Mouse (Mus musculus) left cerebral cortex, postnatal 25 days (tissue): ENCODE results near the gene Wdr5. TPM values are rescaled to one million over a fixed set of nuclear protein-coding genes. Genes with fewer than 3 reads are reported as not detected.
A peak's percentile ranks its signal among the peaks of the same experiment; 100 is the strongest.

Source experiments
- DNase-seq, 2 experiments: peaks; one replicate each; pipeline ENCODE4 v3.0.0; 2022; ENCODE audit warnings: low spot score in 2 of 2, mixed read lengths in 1 of 2
- intact Hi-C: fragments of 180-260 bp; cut with DNase I; formaldehyde crosslinking; loops from one replicate; pipeline ENCODE4 v1.15.1; 2025
- total RNA-seq, 2 experiments: library from RNA; stranded (reverse); gene quantifications; 2 replicates each; pipeline ENCODE4 v1.2.3; 2021

The Wdr5 gene
- 10 to 100 TPM; 25.8 to 28.4 TPM for total RNA-seq

DNA sequence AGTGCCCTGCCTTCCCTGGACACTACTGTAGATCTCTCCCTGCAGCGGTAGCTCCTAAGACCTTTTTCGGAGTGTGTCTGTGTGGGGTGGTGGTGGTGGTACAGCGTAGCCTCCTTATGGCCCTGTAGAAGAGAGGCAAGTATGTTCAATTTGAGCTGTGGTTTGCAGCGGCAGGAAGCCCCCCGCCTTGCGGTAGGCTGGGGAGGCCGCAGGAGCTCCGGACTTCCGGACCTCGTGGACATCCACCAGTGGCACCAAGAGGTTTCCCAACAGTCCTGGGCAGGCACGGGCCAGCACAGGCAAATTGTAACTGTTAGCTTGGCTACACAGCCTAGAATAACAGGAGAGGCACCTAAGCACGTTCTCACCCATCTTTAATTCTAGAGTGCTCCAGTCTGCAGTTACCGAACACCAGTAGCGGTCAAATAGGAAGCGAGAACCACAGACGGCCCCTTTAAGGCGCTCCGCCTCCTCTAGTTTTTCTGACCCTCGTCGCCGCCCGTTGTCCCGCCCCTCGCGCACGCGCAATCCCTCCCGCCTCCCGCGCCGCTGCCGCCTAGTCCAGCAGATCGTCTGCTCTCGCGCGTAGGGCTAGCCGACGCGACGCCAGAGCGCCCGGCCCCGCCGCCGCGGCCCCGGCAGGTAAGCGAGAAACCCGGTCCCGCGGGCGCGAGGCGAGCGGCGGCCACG is at the start of gene Wdr5:
Wdr5 (plus strand) TSS at position 519 of the 690 bp plus-strand sequence.
- DNase-seq: peak; percentile 94 to 97
- intact Hi-C loops: loop anchor here (2.0 to 5.0 kb wide), 3 partner anchors 40 to 232 kb away; partner anchors contain the start of gene Brd3os

- no peak for DNase-seq
- intact Hi-C loops: no loop called here
These were observed 45.5 kb upstream of the Wdr5 start for GRCm38 (mm10) chr2:27469292-27469990.

GRCm38 (mm10) chr2:27469991-27470355 is 45.0 kb upstream of the Wdr5 start:
- intact Hi-C loops: no loop called here
- no peak for DNase-seq

DNA sequence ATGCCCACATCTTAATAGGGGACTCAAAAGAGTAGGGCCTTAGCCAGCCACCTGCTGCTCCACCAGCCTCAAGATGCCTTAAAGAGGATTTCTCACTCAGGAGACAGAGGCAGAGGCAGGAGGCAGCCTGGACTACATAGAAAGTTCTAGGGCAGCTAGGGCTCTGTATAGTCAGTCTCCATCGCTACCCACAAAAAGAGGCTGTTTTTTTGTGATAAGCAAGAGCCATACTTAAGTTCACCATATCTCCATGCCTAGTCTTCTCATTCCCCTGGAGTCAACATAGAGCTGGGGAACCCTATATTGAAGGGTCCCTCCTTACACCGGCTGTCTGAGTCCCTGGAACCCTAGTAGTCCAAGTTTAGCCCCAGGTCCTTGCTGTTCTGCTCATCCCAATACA is 44.4 kb upstream of the Wdr5 start:
- DNase-seq: no peak
- intact Hi-C loops: no loop called here

DNA sequence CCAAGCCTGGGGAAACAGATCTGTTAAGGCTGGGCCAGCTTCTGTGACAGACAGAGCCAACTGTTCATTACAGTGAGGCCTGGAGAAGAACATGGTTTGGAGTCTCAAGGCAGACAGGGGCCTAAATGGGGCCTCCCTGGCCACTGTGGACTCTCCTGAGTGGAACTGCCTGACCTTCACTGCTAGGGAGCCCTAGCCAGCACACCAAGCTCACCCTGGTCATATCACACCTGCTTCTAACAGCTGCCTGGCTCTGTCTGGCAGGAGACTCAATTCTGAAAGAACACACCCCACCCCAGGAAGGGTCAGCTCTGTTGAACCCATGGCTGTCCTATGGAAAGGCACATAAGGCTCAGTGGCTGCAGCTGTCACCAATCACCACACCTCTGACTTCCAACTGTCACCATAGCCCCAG is 43.8 kb upstream of the Wdr5 start:
- intact Hi-C loops: no loop called here
- DNase-seq: no peak

DNA sequence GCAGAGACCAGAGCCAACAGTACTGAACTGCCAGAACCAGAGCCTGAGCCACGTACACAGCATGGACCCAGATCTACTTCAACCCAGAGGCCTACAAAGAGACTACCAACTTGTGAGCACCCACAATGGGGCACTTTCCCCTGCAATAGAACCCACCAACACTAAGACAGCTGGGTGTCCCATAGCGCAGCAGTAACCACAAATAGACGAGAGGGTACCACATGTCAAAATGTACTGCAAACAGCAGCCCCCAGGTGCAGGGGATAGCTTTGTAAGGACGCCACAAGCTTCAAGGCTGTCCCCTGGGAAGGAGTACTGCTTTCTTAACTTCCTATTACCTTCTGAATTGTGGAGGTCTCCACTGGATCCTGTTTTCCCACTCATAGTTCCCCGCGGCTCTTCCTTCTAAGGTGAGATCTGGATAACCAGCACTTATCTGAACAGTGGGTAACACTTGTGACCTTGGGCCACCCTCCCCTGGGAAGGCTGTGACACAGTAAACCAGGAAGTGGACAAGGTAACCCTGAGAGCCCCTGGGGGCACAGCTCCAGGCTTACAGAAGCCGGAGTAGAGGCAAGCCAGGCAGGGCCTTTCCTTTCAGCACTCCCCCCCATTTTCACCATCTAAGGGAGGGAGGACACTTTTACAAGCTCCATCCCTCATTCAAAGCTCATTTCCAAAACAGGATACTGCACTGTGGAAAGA is 41.7 kb upstream of the Wdr5 start:
- no peak for DNase-seq
- intact Hi-C loops: no loop called here

- DNase-seq: no peak
- intact Hi-C loops: loop anchor here (2.0 kb wide), 2 partner anchors 31 to 41 kb away; partner anchors contain the start of genes Brd3os and Wdr5
These were observed 41.0 kb upstream of the Wdr5 start for GRCm38 (mm10) chr2:27473911-27474310.

DNA sequence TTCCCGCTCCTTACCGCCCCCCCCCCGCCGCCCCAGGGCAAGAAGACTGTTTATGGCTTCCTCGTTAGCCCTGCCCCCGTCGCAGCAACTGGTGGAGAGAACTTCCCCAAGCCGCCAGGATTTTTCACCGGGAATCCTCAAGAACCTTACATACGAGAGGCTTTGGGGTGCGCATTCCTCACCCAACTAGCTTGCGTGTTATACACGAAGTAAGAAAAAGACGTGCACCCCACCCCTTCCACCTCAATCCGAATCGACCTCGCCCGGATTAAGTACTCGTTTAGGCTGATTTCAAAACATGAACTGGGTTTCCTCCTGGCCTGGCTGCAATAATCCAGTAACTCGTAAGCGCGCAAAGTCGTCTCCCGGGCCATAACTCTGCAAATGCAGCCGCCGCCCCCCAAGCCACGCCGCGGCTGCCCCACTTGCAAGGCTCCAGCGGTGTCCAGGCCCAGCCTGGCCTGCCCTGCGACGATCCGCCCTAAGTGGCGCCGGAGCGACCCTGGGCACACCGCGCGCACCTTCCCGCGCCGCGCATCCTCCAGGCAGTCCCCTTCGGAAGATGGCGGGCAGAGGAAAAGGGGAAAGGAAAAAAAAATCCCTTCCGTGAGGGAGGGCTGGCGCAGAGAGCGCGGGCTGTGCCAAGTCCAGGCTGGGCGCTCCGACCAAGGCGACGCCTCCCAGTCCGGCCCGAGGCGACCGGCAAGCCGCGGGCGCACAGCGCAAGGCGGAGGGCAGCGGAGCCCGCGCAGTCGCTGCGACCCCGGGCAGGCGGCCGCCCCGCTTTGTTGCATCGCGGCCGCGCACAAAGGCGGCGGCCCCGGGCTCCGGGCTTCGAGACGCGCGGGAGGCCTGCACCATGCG is 40.1 kb upstream of the Wdr5 start:
- peak in 1 of 2 experiments; percentile 16 for DNase-seq
- intact Hi-C loops: loop anchor here (2.0 kb wide), 2 partner anchors 32 to 40 kb away; partner anchors contain the start of genes Brd3os and Wdr5

DNA sequence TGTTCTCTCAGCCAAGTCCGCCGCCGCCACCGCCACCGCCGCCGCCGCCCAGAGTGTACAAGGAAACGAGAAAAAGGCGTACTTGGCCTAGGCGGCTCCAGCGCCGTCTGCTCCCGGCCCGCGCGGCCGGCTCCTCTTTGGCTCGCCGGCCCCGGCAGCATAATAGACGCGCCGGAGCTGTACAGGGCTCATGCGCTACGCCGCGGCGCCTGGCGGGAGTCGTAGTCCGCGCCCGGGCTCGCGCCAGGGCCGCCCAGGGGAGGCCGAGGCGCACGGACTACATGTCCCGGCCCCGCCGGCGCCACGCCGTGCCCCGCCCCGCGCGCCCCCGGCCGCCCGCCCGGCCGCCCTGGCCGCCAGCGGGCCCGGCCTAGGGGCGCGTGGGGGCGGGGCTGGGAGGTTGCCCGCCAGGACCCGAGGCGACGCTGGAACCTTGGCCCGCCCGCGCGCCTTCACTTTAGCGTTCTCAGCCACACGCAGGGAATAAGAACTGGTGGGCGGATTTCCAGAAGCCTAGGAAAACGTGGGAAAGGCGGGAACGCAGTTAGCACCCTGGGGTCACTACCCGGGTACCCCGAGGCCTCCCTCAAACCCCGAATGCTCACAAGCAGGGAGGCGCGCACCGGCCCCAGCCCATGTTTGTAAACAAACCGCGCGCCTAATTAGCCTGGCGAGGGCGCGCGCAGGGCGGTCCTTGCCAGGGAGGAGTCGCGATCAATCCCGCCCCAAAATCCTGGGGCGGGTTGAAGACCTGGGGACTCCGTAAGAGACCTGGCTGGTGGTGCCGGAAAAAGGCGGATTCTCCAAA is 39.3 kb upstream of the Wdr5 start:
- DNase-seq: peak; percentile 94 to 95
- intact Hi-C loops: loop anchor here (2.0 kb wide), 2 partner anchors 33 to 39 kb away; partner anchors contain the start of genes Brd3os and Wdr5

DNA sequence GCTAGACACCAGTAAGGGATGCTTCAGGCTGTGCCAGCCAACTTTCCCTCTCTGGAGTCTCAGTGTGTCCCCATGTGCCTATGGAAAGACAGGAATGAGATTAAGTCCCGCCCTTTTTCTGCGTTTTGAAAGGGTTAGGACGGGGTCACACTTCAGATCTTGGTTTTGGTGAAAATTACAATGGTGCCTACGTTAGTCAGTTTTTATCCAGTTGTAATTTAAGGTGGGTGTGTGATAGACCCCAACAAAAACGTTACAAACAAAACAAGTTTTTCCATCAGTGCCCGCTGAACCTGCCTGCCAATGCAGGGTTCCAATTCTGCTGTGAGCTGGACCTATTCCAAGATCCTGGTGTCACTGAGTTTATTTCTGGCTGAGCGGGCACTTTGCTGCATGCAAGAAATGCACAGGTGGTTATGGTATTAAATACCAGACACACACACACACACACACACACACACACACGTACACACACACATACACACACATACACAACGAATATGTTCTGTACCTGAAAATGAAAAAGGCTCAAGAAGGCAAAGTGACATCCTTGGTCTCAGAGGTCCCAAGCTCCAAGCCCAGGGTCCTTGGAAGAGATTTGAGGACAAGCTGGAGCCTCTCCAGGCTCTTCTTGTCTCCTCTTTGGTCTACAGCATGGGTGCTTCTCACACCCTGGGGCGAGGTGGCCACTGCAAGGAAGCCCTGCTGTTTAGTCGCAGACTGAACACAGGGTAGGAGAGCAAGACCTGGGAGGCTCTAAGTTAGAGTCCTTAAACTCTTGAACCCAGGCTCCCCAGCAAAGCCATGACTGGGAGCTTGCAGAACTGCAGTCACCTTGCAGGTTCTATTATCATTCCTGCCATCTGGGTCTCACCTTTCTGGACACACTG is 38.4 kb upstream of the Wdr5 start:
- DNase-seq: peak in 1 of 2 experiments; percentile 42
- intact Hi-C loops: no loop called here

DNA sequence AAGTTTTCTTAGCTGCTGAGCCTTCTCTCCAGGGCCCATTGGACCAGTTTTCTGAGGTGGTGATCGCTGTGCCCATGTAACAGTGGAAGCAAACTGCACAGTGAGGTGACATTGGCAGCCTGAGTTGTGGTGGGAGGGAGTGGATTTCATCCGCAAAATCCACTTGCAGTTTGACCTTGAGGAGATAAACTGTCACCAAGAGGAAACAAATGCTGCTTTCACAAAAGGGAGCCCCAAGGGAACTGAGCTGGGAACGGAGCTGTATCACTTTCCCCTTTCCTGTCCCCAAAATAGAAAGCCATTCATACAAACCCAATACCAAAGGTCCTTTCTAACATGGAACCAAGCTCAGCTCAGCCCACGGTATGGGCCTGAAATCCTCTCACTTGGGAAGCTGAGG is 35.1 kb upstream of the Wdr5 start:
- intact Hi-C loops: no loop called here
- DNase-seq: no peak

- intact Hi-C loops: no loop called here
- no peak for DNase-seq
These were observed 34.6 kb upstream of the Wdr5 start for GRCm38 (mm10) chr2:27480367-27480766.

GRCm38 (mm10) chr2:27482265-27482861 is 32.6 kb upstream of the Wdr5 start:
- intact Hi-C loops: no loop called here
- no peak for DNase-seq

- intact Hi-C loops: no loop called here
These were observed 28.2 kb upstream of the Wdr5 start for GRCm38 (mm10) chr2:27486725-27487124.

DNA sequence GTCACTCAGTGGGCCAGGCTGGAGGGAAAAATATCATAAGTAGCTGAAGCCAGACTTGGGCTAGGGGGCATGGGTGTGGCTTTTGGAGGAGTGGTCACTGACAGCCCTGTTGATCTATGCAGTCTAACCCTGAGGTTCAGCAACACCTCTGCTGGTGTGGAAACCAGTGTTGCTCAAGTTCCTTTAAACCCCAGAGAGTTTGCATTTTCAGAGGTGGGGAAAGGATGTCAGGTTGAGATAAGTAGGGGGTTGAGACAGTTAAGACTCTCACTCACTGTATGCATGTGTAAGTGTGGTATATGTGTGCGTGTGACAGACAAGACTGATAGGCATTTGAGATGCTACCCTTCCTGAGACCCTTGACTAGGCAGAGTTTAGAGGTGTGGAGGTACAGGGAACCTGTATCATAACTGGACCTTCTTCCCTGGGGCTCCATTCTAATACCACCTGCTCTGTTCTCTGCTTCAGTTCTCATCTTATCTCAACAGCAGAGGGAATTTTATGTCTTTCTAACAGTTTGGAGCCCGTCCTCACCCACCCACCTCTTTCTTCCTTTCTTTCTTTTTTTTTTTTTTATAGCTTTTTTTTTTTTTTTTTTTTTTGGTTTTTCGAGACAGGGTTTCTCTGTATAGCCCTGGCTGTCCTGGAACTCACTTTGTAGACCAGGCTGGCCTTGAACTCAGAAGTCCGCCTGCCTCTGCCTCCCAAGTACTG is 27.5 kb upstream of the Wdr5 start:
- intact Hi-C loops: no loop called here
- no peak for DNase-seq

More at GRCm38 (mm10) chr2:27486725-27487124, 28.2 kb upstream of the Wdr5 start:
- DNase-seq: no peak

DNA sequence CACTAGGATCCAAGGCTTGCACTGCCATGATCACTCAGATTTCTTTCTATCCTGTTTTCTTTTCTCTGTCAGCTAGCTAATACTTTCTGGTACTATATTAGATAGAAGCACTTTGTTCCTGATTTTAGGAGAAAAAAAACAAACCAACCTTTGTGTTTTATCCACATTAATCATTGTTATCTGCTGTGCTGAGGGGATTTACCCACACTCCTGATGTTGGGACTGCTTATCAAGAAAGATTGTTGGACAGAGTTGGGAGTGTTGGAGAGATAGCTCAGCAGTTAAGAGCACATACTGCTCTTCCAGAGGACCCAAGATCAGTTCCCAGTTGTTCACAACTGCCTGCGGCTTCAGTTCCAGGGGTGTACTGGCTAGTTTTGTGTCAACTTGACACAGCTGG is 26.6 kb upstream of the Wdr5 start:
- intact Hi-C loops: no loop called here

DNA sequence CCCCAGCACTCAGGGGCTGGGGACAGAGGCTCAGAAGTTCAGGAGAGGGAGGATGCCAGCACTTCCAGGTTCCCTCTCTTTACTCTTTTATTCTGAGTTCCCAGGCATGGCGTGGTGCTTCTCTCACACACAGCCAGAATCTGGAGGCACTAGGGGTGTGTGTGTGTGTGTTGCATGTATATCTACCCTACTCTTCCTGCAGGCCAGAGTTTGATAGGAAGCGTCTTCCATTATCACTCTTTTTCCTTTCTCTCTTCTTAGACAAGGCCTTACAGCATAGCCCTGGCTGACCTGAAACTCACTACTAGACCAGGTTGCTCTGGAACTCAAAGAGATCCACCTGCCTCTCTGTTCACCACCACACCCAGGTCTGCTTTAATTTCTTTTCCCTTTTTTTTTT is 24.0 kb upstream of the Wdr5 start:
- DNase-seq: no peak
- intact Hi-C loops: no loop called here

More for the DNA sequence above, 26.6 kb upstream of the Wdr5 start:
- DNase-seq: no peak
